Mouse (Mus musculus): ENCODE results near the gene Abcc10. TPM values are rescaled to one million over a fixed set of nuclear protein-coding genes. Genes with fewer than 3 reads are reported as not detected.

Abcc10 gene
- polyA plus RNA-seq, 1 experiment from 2014 or later = 1.8 TPM

GRCm38 (mm10) chr17:46304184-46304583 lies 24.0 kb downstream of the Abcc10 start:
- Histone ChIP-seq H3K27ac (no peak overlapping the region), H3K79me2 (ENCODE audit: inconsistent target) (no peaks in the 10 kb centered on the region), H3K36me3 (ENCODE audit: inconsistent target) (no peaks in the 10 kb centered on the region), H3K4me3 (ENCODE audit: inconsistent target) (no peak overlapping the region)
- 100% methylated on average over 9 of the region's 9 CpGs for WGBS (ENCODE audit: missing documents)

GRCm38 (mm10) chr17:46301892-46302291 lies 26.3 kb downstream of the Abcc10 start:
- Histone ChIP-seq H3K36me3 (ENCODE audit: inconsistent target) (no peaks in the 10 kb centered on the region), H3K79me2 (ENCODE audit: inconsistent target) (no peaks in the 10 kb centered on the region), H3K27ac (no peak overlapping the region), H3K4me3 (ENCODE audit: inconsistent target) (no peak overlapping the region)
- 60% methylated on average over 12 of the region's 12 CpGs for WGBS (ENCODE audit: missing documents)

- Histone ChIP-seq H3K27ac (no peak overlapping the region), H3K4me3 (ENCODE audit: inconsistent target) (no peak overlapping the region), H3K79me2 (ENCODE audit: inconsistent target) (no peaks in the 10 kb centered on the region), H3K36me3 (ENCODE audit: inconsistent target) (no peaks in the 10 kb centered on the region)
- WGBS (ENCODE audit: missing documents) = 2% methylated on average over 48 of the region's 48 CpGs
Measured at GRCm38 (mm10) chr17:46298220-46298913, 29.8 kb downstream of the Abcc10 start.

GRCm38 (mm10) chr17:46297364-46298219 lies 30.6 kb downstream of the Abcc10 start, which contains the start of gene Dlk2:
TSS of gene Dlk2 (plus strand) at chr17:46297421.
- no peaks in the 10 kb centered on the region for H3K79me2 ChIP-seq (ENCODE audit: inconsistent target)
- no peak within 1 kb of the TSS for H3K4me3 ChIP-seq (ENCODE audit: inconsistent target)

GRCm38 (mm10) chr17:46297028-46297363 lies 31.2 kb downstream of the Abcc10 start:
- 11% methylated on average over 6 of the region's 6 CpGs for WGBS (ENCODE audit: missing documents)

More at GRCm38 (mm10) chr17:46297364-46298219, 30.6 kb downstream of the Abcc10 start, which contains the start of gene Dlk2:
- H3K27ac ChIP-seq = no peak within 1 kb of the TSS
- 2% methylated on average over 74 of the region's 86 CpGs for WGBS (ENCODE audit: missing documents)
- H3K36me3 ChIP-seq (ENCODE audit: inconsistent target) = no peaks in the 10 kb centered on the region

GRCm38 (mm10) chr17:46296601-46297000 lies 31.6 kb downstream of the Abcc10 start:
- Histone ChIP-seq H3K4me3 (ENCODE audit: inconsistent target) (no peak overlapping the region), H3K27ac (no peak overlapping the region), H3K36me3 (ENCODE audit: inconsistent target) (no peaks in the 10 kb centered on the region), H3K79me2 (ENCODE audit: inconsistent target) (no peaks in the 10 kb centered on the region)
- 7% methylated on average over 6 of the region's 6 CpGs for WGBS (ENCODE audit: missing documents)

More at GRCm38 (mm10) chr17:46297028-46297363, 31.2 kb downstream of the Abcc10 start:
- H3K4me3 ChIP-seq (ENCODE audit: inconsistent target) = no peak overlapping the region
- no peaks in the 10 kb centered on the region for H3K79me2 ChIP-seq (ENCODE audit: inconsistent target)
- no peak overlapping the region for H3K27ac ChIP-seq
- H3K36me3 ChIP-seq (ENCODE audit: inconsistent target) = no peaks in the 10 kb centered on the region

GRCm38 (mm10) chr17:46287678-46288095 lies 40.5 kb downstream of the Abcc10 start:
- whole genome bisulfite sequencing (ENCODE audit: missing documents) = 75% methylated on average over 7 of the region's 11 CpGs
- Histone ChIP-seq H3K36me3 (ENCODE audit: inconsistent target) (no peaks in the 10 kb centered on the region), H3K79me2 (ENCODE audit: inconsistent target) (peaks cover under 1% of the 10 kb centered on the region; the same call in 1 of the 2 replicates), H3K4me3 (ENCODE audit: inconsistent target) (no peak overlapping the region), H3K27ac (no peak overlapping the region)

GRCm38 (mm10) chr17:46285407-46285806 lies 42.7 kb downstream of the Abcc10 start:
- H3K79me2 ChIP-seq (ENCODE audit: inconsistent target) = peaks cover 23% of the 10 kb centered on the region
- 77% methylated on average over 6 of the region's 6 CpGs for WGBS (ENCODE audit: missing documents)
- no peak overlapping the region for H3K4me3 ChIP-seq (ENCODE audit: inconsistent target)
- H3K27ac ChIP-seq = no peak overlapping the region
- H3K36me3 ChIP-seq (ENCODE audit: inconsistent target) = no peaks in the 10 kb centered on the region; the same call in 1 of the 2 replicates

- WGBS (ENCODE audit: missing documents) = 68% methylated on average over 6 of the region's 7 CpGs
- Histone ChIP-seq H3K79me2 (ENCODE audit: inconsistent target) (peaks cover 31% of the 10 kb centered on the region), H3K27ac (no peak overlapping the region), H3K4me3 (ENCODE audit: inconsistent target) (no peak overlapping the region), H3K36me3 (ENCODE audit: inconsistent target) (no peaks in the 10 kb centered on the region; the same call in 1 of the 2 replicates)
Measured at GRCm38 (mm10) chr17:46284653-46285052, 43.5 kb downstream of the Abcc10 start.

GRCm38 (mm10) chr17:46283911-46284310 lies 44.2 kb downstream of the Abcc10 start:
- H3K4me3 ChIP-seq (ENCODE audit: inconsistent target) = no peak overlapping the region
- H3K79me2 ChIP-seq (ENCODE audit: inconsistent target) = peaks cover 38% of the 10 kb centered on the region
- peaks cover 4% of the 10 kb centered on the region; the same call in 1 of the 2 replicates for H3K36me3 ChIP-seq (ENCODE audit: inconsistent target)
- H3K27ac ChIP-seq = no peak overlapping the region
- 91% methylated on average over 8 of the region's 8 CpGs for whole genome bisulfite sequencing (ENCODE audit: missing documents)

GRCm38 (mm10) chr17:46283140-46283539 lies 45.0 kb downstream of the Abcc10 start:
- Histone ChIP-seq H3K27ac (no peak overlapping the region), H3K79me2 (ENCODE audit: inconsistent target) (peaks cover 46% of the 10 kb centered on the region), H3K4me3 (ENCODE audit: inconsistent target) (no peak overlapping the region; the same call in 1 of the 2 replicates), H3K36me3 (ENCODE audit: inconsistent target) (peaks cover 9% of the 10 kb centered on the region; the same call in 1 of the 2 replicates)
- 34% methylated on average over 9 of the region's 9 CpGs for WGBS (ENCODE audit: missing documents)

- H3K79me2 ChIP-seq (ENCODE audit: inconsistent target) = peaks cover 51% of the 10 kb centered on the region
- H3K27ac ChIP-seq = peak within 1 kb of the TSS; percentile 38
- 1% methylated on average over 35 of the region's 37 CpGs for WGBS (ENCODE audit: missing documents)
- H3K36me3 ChIP-seq (ENCODE audit: inconsistent target) = peaks cover 11% of the 10 kb centered on the region; the same call in 1 of the 2 replicates
- H3K4me3 ChIP-seq (ENCODE audit: inconsistent target) = peak within 1 kb of the TSS; percentile 91
Measured at GRCm38 (mm10) chr17:46282483-46283123, 45.5 kb downstream of the Abcc10 start, which contains the start of gene Tjap1. TSS of gene Tjap1 (minus strand) at chr17:46283026.

GRCm38 (mm10) chr17:46278011-46278765 lies 50.0 kb downstream of the Abcc10 start:
- Histone ChIP-seq H3K36me3 (ENCODE audit: inconsistent target) (peaks cover 16% of the 10 kb centered on the region; the same call in 1 of the 2 replicates), H3K4me3 (ENCODE audit: inconsistent target) (no peak overlapping the region), H3K79me2 (ENCODE audit: inconsistent target) (peaks cover 95% of the 10 kb centered on the region), H3K27ac (no peak overlapping the region)
- 96% methylated on average over 12 of the region's 12 CpGs for WGBS (ENCODE audit: missing documents)

GRCm38 (mm10) chr17:46277586-46277985 lies 50.6 kb downstream of the Abcc10 start:
- 93% methylated on average over 4 of the region's 4 CpGs for WGBS (ENCODE audit: missing documents)
- Histone ChIP-seq H3K79me2 (ENCODE audit: inconsistent target) (peaks cover 99% of the 10 kb centered on the region), H3K36me3 (ENCODE audit: inconsistent target) (peaks cover 16% of the 10 kb centered on the region; the same call in 1 of the 2 replicates)

More at GRCm38 (mm10) chr17:46277586-46277985, 50.6 kb downstream of the Abcc10 start:
- no peak overlapping the region for H3K27ac ChIP-seq
- no peak overlapping the region for H3K4me3 ChIP-seq (ENCODE audit: inconsistent target)
